Mouse (Mus musculus): ENCODE measurements at regions not wholly inside any gene's neighbourhood (a gene's known extent, or its start where the extent isn't known, plus 50 kb on each side); places are given as distances from the start of the nearest gene placed in this dataset.

DNA sequence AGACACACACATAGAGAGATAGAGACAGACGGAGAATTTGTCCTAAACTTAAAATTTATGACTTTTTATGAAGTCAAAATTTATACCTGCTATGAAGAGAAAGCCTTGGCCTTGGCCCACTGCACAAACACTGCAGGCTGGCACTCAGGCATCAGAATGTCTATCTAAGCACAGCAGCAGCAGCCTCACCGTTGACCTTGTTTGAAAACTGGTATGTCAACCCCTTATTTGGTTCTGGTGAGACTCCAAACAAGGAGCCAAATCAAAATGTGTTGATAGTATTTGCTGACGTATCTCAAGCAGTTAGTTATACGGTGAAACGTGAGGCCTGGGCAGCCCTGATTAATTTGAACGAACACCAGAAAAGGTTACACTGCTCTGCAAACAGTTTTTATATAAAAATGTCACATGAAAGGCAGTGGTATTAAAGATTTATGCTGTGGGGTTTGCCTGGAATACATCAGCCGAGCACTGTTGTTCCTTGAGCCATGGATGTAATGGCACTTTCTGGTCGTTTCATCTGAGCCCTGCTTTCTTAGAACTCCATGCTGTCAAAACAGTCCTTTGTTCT, 97.1 kb upstream of the Gm9747 start:
- Histone ChIP-seq H3K9me3 (replicated peaks) (no peaks in the 10 kb centered on the region), H3K9ac (no peak overlapping the region), H3K4me1 (no peaks in the 10 kb centered on the region), H3K27ac (replicated peaks) (no peak overlapping the region), H3K4me2 (replicated peaks) (no peak overlapping the region), H3K27me3 (no peaks in the 10 kb centered on the region), H3K4me3 (replicated peaks) (no peak overlapping the region), H3K36me3 (no peaks in the 10 kb centered on the region)
- 61% methylated on average over 8 of the region's 8 CpGs for WGBS
- ATAC-seq (ENCODE audit: insufficient number of reproducible peaks, low FRiP score, low TSS enrichment, low read depth) = no peak

- Histone ChIP-seq H3K36me3 (no peaks in the 10 kb centered on the region), H3K27ac (replicated peaks) (no peak overlapping the region), H3K9me3 (replicated peaks) (no peaks in the 10 kb centered on the region), H3K4me2 (replicated peaks) (no peak overlapping the region), H3K4me1 (no peaks in the 10 kb centered on the region), H3K9ac (no peak overlapping the region), H3K4me3 (replicated peaks) (no peak overlapping the region), H3K27me3 (no peaks in the 10 kb centered on the region)
- ATAC-seq (ENCODE audit: insufficient number of reproducible peaks, low FRiP score, low TSS enrichment, low read depth) = no peak
- WGBS = 79% methylated on average over 2 of the region's 2 CpGs
Measured at GRCm38 (mm10) chr1:82145256-82145655, 87.7 kb upstream of the Gm9747 start.

GRCm38 (mm10) chr1:82150219-82151128, 82.4 kb upstream of the Gm9747 start:
- H3K27ac ChIP-seq (replicated peaks) = peak overlapping the region; percentile 65; the same call in 1 of the 2 replicates

GRCm38 (mm10) chr1:82155961-82156360, 77.0 kb upstream of the Gm9747 start:
- Histone ChIP-seq H3K27me3 (no peaks in the 10 kb centered on the region), H3K36me3 (no peaks in the 10 kb centered on the region), H3K9me3 (replicated peaks) (no peaks in the 10 kb centered on the region), H3K4me3 (replicated peaks) (no peak overlapping the region), H3K4me1 (0 out of 2 replicates have a peak, but pooled peaks cover under 1% of the 10 kb centered on the region), H3K4me2 (replicated peaks) (no peak overlapping the region), H3K27ac (replicated peaks) (no peak overlapping the region), H3K9ac (no peak overlapping the region)
- ATAC-seq (ENCODE audit: insufficient number of reproducible peaks, low FRiP score, low TSS enrichment, low read depth) = no peak

More at GRCm38 (mm10) chr1:82150219-82151128, 82.4 kb upstream of the Gm9747 start:
- peak; percentile 70; the same call in 1 of the 2 replicates for ATAC-seq (ENCODE audit: insufficient number of reproducible peaks, low FRiP score, low TSS enrichment, low read depth)
- Histone ChIP-seq H3K4me3 (replicated peaks) (no peak overlapping the region), H3K36me3 (no peaks in the 10 kb centered on the region), H3K9me3 (replicated peaks) (no peaks in the 10 kb centered on the region), H3K4me1 (peaks cover 6% of the 10 kb centered on the region), H3K9ac (no peak overlapping the region), H3K27me3 (no peaks in the 10 kb centered on the region), H3K4me2 (replicated peaks) (no peak overlapping the region)
- 44% methylated on average over 13 of the region's 13 CpGs for WGBS

DNA sequence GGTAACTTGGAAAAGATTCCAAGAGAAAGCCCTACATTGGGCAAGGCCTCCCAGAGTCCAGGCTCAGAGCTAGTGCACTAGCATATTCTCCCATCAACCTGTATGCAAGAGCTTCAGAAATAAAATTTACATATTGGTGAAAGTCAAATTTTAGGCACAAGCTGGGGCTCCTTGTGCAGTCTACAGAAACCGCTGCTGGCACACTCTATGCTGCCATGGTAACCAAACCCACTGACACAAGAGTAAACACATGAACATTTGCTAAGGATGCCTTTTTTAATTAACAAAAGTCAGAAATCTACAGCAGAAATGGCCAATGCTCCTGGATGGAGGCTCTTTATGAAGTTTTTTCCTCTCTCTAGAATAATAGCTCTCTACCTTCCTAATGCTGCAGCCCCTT, 75.9 kb upstream of the Gm9747 start:
- Histone ChIP-seq H3K4me1 (no peaks in the 10 kb centered on the region), H3K4me2 (replicated peaks) (no peak overlapping the region), H3K9ac (no peak overlapping the region), H3K27ac (replicated peaks) (no peak overlapping the region), H3K9me3 (replicated peaks) (no peaks in the 10 kb centered on the region), H3K4me3 (replicated peaks) (no peak overlapping the region), H3K27me3 (no peaks in the 10 kb centered on the region), H3K36me3 (no peaks in the 10 kb centered on the region)
- 60% methylated on average over 1 of the region's 1 CpGs for WGBS
- ATAC-seq (ENCODE audit: insufficient number of reproducible peaks, low FRiP score, low TSS enrichment, low read depth) = no peak

- ATAC-seq (ENCODE audit: insufficient number of reproducible peaks, low FRiP score, low TSS enrichment, low read depth) = no peak
- Histone ChIP-seq H3K27me3 (no peaks in the 10 kb centered on the region), H3K4me1 (no peaks in the 10 kb centered on the region), H3K9me3 (replicated peaks) (no peaks in the 10 kb centered on the region), H3K4me2 (replicated peaks) (no peak overlapping the region), H3K27ac (replicated peaks) (no peak overlapping the region), H3K9ac (no peak overlapping the region), H3K36me3 (no peaks in the 10 kb centered on the region), H3K4me3 (replicated peaks) (no peak overlapping the region)
- 54% methylated on average over 3 of the region's 3 CpGs for WGBS
Measured at GRCm38 (mm10) chr1:82158466-82158865, 74.4 kb upstream of the Gm9747 start.

GRCm38 (mm10) chr1:82159201-82159600, 73.7 kb upstream of the Gm9747 start:
- Histone ChIP-seq H3K9me3 (replicated peaks) (no peaks in the 10 kb centered on the region), H3K4me2 (replicated peaks) (no peak overlapping the region), H3K4me3 (replicated peaks) (no peak overlapping the region), H3K27me3 (no peaks in the 10 kb centered on the region), H3K4me1 (no peaks in the 10 kb centered on the region), H3K9ac (no peak overlapping the region), H3K27ac (replicated peaks) (no peak overlapping the region), H3K36me3 (no peaks in the 10 kb centered on the region)
- WGBS = 90% methylated on average over 3 of the region's 3 CpGs
- no peak for ATAC-seq (ENCODE audit: insufficient number of reproducible peaks, low FRiP score, low TSS enrichment, low read depth)

DNA sequence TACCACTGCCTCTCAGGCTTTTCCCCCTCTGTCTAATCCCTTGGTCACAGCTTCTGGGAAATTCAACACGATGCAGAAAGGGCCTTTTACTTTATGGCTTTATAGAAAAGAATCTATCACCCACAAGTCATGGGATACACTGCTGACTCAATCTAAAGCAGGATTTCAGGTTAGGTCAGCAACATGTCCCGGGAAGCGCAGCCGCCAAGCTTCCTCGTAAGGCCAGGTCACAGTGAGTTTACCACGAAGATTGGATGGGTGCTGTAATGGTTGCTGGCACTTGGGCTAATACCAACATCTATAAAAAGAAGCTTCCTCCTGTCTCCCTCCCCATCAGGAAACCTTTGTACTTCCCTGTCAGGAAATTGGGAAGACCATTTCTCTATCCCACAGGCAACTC, 70.0 kb upstream of the Gm9747 start:
- Histone ChIP-seq H3K27ac (replicated peaks) (no peak overlapping the region), H3K9me3 (replicated peaks) (no peaks in the 10 kb centered on the region), H3K4me1 (no peaks in the 10 kb centered on the region), H3K36me3 (no peaks in the 10 kb centered on the region), H3K9ac (no peak overlapping the region), H3K27me3 (no peaks in the 10 kb centered on the region), H3K4me2 (replicated peaks) (no peak overlapping the region), H3K4me3 (replicated peaks) (no peak overlapping the region)
- 83% methylated on average over 6 of the region's 6 CpGs for WGBS
- no peak for ATAC-seq (ENCODE audit: insufficient number of reproducible peaks, low FRiP score, low TSS enrichment, low read depth)

- Histone ChIP-seq H3K9ac (no peak overlapping the region), H3K9me3 (replicated peaks) (no peaks in the 10 kb centered on the region), H3K27ac (replicated peaks) (no peak overlapping the region), H3K4me1 (no peaks in the 10 kb centered on the region), H3K27me3 (no peaks in the 10 kb centered on the region), H3K36me3 (no peaks in the 10 kb centered on the region), H3K4me2 (replicated peaks) (no peak overlapping the region), H3K4me3 (replicated peaks) (no peak overlapping the region)
- 81% methylated on average over 4 of the region's 4 CpGs for WGBS
- no peak for ATAC-seq (ENCODE audit: insufficient number of reproducible peaks, low FRiP score, low TSS enrichment, low read depth)
Measured at GRCm38 (mm10) chr1:82168158-82168557, 64.8 kb upstream of the Gm9747 start.

GRCm38 (mm10) chr1:82168949-82169348, 64.0 kb upstream of the Gm9747 start:
- Histone ChIP-seq H3K27ac (replicated peaks) (no peak overlapping the region), H3K4me3 (replicated peaks) (no peak overlapping the region), H3K9ac (no peak overlapping the region), H3K4me1 (no peaks in the 10 kb centered on the region), H3K9me3 (replicated peaks) (no peaks in the 10 kb centered on the region), H3K4me2 (replicated peaks) (no peak overlapping the region), H3K27me3 (no peaks in the 10 kb centered on the region), H3K36me3 (no peaks in the 10 kb centered on the region)
- ATAC-seq (ENCODE audit: insufficient number of reproducible peaks, low FRiP score, low TSS enrichment, low read depth) = no peak
- 95% methylated on average over 2 of the region's 2 CpGs for WGBS

DNA sequence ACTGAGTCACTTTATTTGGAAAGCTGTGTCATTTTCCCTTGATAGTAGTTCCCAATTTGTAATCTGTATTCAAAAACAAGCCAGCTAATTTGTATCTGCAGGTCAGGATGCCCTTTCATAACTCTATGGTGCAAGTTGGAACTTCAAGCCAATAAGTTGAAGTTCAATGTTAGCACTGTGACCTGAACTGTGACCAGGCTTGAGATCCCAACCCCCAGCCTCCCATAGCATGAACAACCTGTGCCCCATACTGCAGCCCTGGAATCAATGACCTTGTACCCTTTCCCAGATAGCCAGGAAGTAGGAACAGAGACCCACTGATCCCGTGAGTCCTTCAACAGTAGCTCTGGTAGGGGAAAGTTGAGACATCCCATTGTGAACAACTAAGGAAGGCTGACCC, 52.5 kb upstream of the Gm9747 start:
- H3K27ac ChIP-seq (replicated peaks) = no peak overlapping the region
- H3K4me2 ChIP-seq (replicated peaks) = no peak overlapping the region
- H3K4me3 ChIP-seq (replicated peaks) = no peak overlapping the region
- ATAC-seq (ENCODE audit: insufficient number of reproducible peaks, low FRiP score, low TSS enrichment, low read depth) = no peak
- H3K4me1 ChIP-seq = no peaks in the 10 kb centered on the region
- 53% methylated on average over 1 of the region's 1 CpGs for WGBS
- H3K9me3 ChIP-seq (replicated peaks) = no peaks in the 10 kb centered on the region
- no peak overlapping the region for H3K9ac ChIP-seq
- no peaks in the 10 kb centered on the region for H3K27me3 ChIP-seq
- H3K36me3 ChIP-seq = no peaks in the 10 kb centered on the region

Measured in embryonic facial prominence, embryonic 15.5 days (tissue).